ENCODE assay signal across 8 mouse cellular contexts in the genomic region with DNA sequence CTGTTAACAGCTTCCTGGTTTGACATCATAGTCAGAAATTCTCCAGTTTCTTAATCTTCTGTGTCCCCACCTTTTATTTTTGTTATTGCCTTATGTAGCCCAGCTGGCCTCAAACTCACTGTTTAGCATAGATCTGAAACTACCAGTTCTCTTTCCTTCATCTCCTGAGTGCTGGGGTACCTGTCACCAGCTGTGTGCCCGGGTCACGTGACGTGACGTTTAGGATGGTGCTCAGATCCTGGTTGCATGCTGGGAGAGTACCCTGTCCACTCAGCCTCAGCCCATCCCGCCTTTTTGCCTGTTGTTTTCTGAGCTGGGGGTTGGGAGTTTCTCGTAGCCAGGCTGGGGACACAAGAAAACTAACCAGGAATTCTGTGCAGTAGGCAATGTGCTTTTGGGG. TPM values are rescaled to one million over a fixed set of nuclear protein-coding genes. Genes with fewer than 3 reads are reported as not detected.
DNase-seq lines count a peak whose midpoint lies in the region; ATAC-seq and TF ChIP-seq lines count a peak whose summit lies in the region.

No protein-coding gene starts in this region.

- intact Hi-C loops in left cerebral cortex, postnatal 10 days (cut with DNase I): no loop called here

- peak; percentile 94 for DNase-seq in heart, adult 11 months
- DNase-seq in heart, postnatal 4 days: no peak
- no peak for DNase-seq in lung, postnatal 14 days
- no peak for DNase-seq in limb, embryonic 10.5 days (ENCODE audit: low spot score)
- DNase-seq in thymus, adult 18-20 months: peak; percentile 54 to 74
- DNase-seq in left cerebral cortex, postnatal 10 days (ENCODE audit: extremely low spot score in 1 of 2, low spot score in 2 of 2): no peak
- no peak for DNase-seq in midbrain, postnatal 0 days (ENCODE audit: low spot score)

- H3K4me3 ChIP-seq in lung, embryonic 15.5 days: no peak overlapping the region
- peak overlapping the region; percentile 2; the same call in 1 of the 2 replicates for H3K4me3 ChIP-seq in limb, embryonic 10.5 days
- no peak overlapping the region for H3K4me3 ChIP-seq in midbrain, postnatal 0 days (ENCODE audit: low read depth, low read length)

- TF ChIP-seq CTCF in midbrain, postnatal 0 days (IDR thresholded peaks at IDR 0.05): no peak

- no peaks in the 10 kb centered on the region for H3K36me3 ChIP-seq in lung, embryonic 15.5 days
- peaks cover 40% of the 10 kb centered on the region for H3K36me3 ChIP-seq in limb, embryonic 10.5 days
- H3K36me3 ChIP-seq in midbrain, postnatal 0 days (ENCODE audit: insufficient read depth, low read length): no peaks in the 10 kb centered on the region

- WGBS in lung, embryonic 15.5 days: 74% methylated on average over 6 of the region's 6 CpGs
- WGBS in limb, embryonic 10.5 days: 80% methylated on average over 6 of the region's 6 CpGs
- 85% methylated on average over 6 of the region's 6 CpGs for WGBS in midbrain, postnatal 0 days

- peak overlapping the region; percentile 72 for H3K27ac ChIP-seq in lung, embryonic 15.5 days
- peak overlapping the region; percentile 19; the same call in 1 of the 2 replicates for H3K27ac ChIP-seq in limb, embryonic 10.5 days
- no peak overlapping the region for H3K27ac ChIP-seq in midbrain, postnatal 0 days (ENCODE audit: low read depth, low read length)

- H3K9ac ChIP-seq in lung, embryonic 15.5 days: no peak overlapping the region
- H3K9ac ChIP-seq in midbrain, postnatal 0 days (replicated peaks; ENCODE audit: low read length, poor library complexity, severe bottlenecking): no peak overlapping the region; the same call in 1 of the 2 replicates

- H3K27me3 ChIP-seq in lung, embryonic 15.5 days: no peaks in the 10 kb centered on the region
- H3K27me3 ChIP-seq in limb, embryonic 10.5 days (ENCODE audit: low read depth, poor library complexity, severe bottlenecking): peaks cover 2% of the 10 kb centered on the region
- H3K27me3 ChIP-seq in midbrain, postnatal 0 days (ENCODE audit: insufficient read depth, low read length): no peaks in the 10 kb centered on the region

- H3K4me2 ChIP-seq in lung, embryonic 15.5 days: no peak overlapping the region
- H3K4me2 ChIP-seq in midbrain, postnatal 0 days (ENCODE audit: low read depth, low read length, poor library complexity, severe bottlenecking): no peak overlapping the region

- H3K4me1 ChIP-seq in lung, embryonic 15.5 days: peaks cover 62% of the 10 kb centered on the region
- peaks cover 66% of the 10 kb centered on the region for H3K4me1 ChIP-seq in limb, embryonic 10.5 days
- peaks cover 18% of the 10 kb centered on the region for H3K4me1 ChIP-seq in midbrain, postnatal 0 days (ENCODE audit: insufficient read depth, low read length)

- no peaks in the 10 kb centered on the region for H3K9me3 ChIP-seq in lung, embryonic 15.5 days
- H3K9me3 ChIP-seq in limb, embryonic 10.5 days (replicated peaks): no peaks in the 10 kb centered on the region
- no peaks in the 10 kb centered on the region for H3K9me3 ChIP-seq in midbrain, postnatal 0 days (ENCODE audit: low read length)

- no peak for ATAC-seq in lung, embryonic 15.5 days (ENCODE audit: borderline replicate concordance, extremely low read depth, low FRiP score, low TSS enrichment)
- no peak for ATAC-seq in midbrain, postnatal 0 days (ENCODE audit: low FRiP score)

RNA-seq across cellular contexts. Expression of gene Pip5k1c, which starts 4.5 kb away (rescaled TPM):
- total RNA-seq in heart, postnatal 4 days (2021): 10 to 100 TPM; 52.0 to 55.4 TPM
- polyA plus RNA-seq in lung, embryonic 15.5 days (2015; fragmentation: Nextera tagmentation; extraction: Ambion mirVana): 45.4 and 47.0 TPM in 2 replicates
- polyA plus RNA-seq in limb, embryonic 10.5 days (2016; fragmentation: Nextera tagmentation; extraction: Ambion mirVana): 67.0 and 71.3 TPM in 2 replicates
- total RNA-seq in left cerebral cortex, postnatal 10 days (2021): 100 to 1,000 TPM; 336 to 340 TPM
- 248 and 256 TPM in 2 replicates for total RNA-seq in midbrain, postnatal 0 days (2014; rRNA removed)
- 125 and 129 TPM in 2 replicates for polyA plus RNA-seq in midbrain, postnatal 0 days (2015; fragmentation: Nextera tagmentation; extraction: Ambion mirVana)

RNA-seq across cellular contexts. Expression of gene Tjp3, which starts 5.9 kb away (rescaled TPM):
- total RNA-seq in heart, postnatal 4 days (2021): under 1 TPM in 1 of 2 experiments, not detected in 1; 0.50 TPM
- polyA plus RNA-seq in lung, embryonic 15.5 days (2015; fragmentation: Nextera tagmentation; extraction: Ambion mirVana): 26.4 and 28.8 TPM in 2 replicates
- polyA plus RNA-seq in limb, embryonic 10.5 days (2016; fragmentation: Nextera tagmentation; extraction: Ambion mirVana): 4.7 and 5.1 TPM in 2 replicates
- under 1 TPM; 0.39 to 0.49 TPM for total RNA-seq in left cerebral cortex, postnatal 10 days (2021)
- 6.5 and 9.2 TPM in 2 replicates for total RNA-seq in midbrain, postnatal 0 days (2014; rRNA removed)
- 5.1 and 6.3 TPM in 2 replicates for polyA plus RNA-seq in midbrain, postnatal 0 days (2015; fragmentation: Nextera tagmentation; extraction: Ambion mirVana)

RNA-seq across cellular contexts. Expression of gene Cactin, which starts 23.7 kb away (rescaled TPM):
- total RNA-seq in heart, postnatal 4 days (2021): 10 to 100 TPM; 20.7 to 21.0 TPM
- polyA plus RNA-seq in lung, embryonic 15.5 days (2015; fragmentation: Nextera tagmentation; extraction: Ambion mirVana): 48.4 and 49.9 TPM in 2 replicates
- 62.5 and 67.7 TPM in 2 replicates for polyA plus RNA-seq in limb, embryonic 10.5 days (2016; fragmentation: Nextera tagmentation; extraction: Ambion mirVana)
- total RNA-seq in left cerebral cortex, postnatal 10 days (2021): 10 to 100 TPM; 26.4 to 26.7 TPM
- total RNA-seq in midbrain, postnatal 0 days (2014; rRNA removed): 19.5 and 22.7 TPM in 2 replicates
- 18.4 and 20.2 TPM in 2 replicates for polyA plus RNA-seq in midbrain, postnatal 0 days (2015; fragmentation: Nextera tagmentation; extraction: Ambion mirVana)

RNA-seq across cellular contexts. Expression of gene Apba3, which starts 30.5 kb away (rescaled TPM):
- total RNA-seq in heart, postnatal 4 days (2021): 10 to 100 TPM; 49.0 to 53.0 TPM
- polyA plus RNA-seq in lung, embryonic 15.5 days (2015; fragmentation: Nextera tagmentation; extraction: Ambion mirVana): 60.7 and 66.5 TPM in 2 replicates
- polyA plus RNA-seq in limb, embryonic 10.5 days (2016; fragmentation: Nextera tagmentation; extraction: Ambion mirVana): 56.5 and 57.6 TPM in 2 replicates
- 10 to 100 TPM; 23.7 to 32.6 TPM for total RNA-seq in left cerebral cortex, postnatal 10 days (2021)
- 45.0 and 64.8 TPM in 2 replicates for total RNA-seq in midbrain, postnatal 0 days (2014; rRNA removed)
- polyA plus RNA-seq in midbrain, postnatal 0 days (2015; fragmentation: Nextera tagmentation; extraction: Ambion mirVana): 25.0 and 25.2 TPM in 2 replicates

RNA-seq across cellular contexts. Expression of gene Mrpl54, which starts 30.5 kb away (rescaled TPM):
- 100 to 1,000 TPM; 118 to 125 TPM for total RNA-seq in heart, postnatal 4 days (2021)
- 208 and 225 TPM in 2 replicates for polyA plus RNA-seq in lung, embryonic 15.5 days (2015; fragmentation: Nextera tagmentation; extraction: Ambion mirVana)
- 234 and 258 TPM in 2 replicates for polyA plus RNA-seq in limb, embryonic 10.5 days (2016; fragmentation: Nextera tagmentation; extraction: Ambion mirVana)
- 10 to 100 TPM; 47.8 to 52.7 TPM for total RNA-seq in left cerebral cortex, postnatal 10 days (2021)
- 145 and 164 TPM in 2 replicates for total RNA-seq in midbrain, postnatal 0 days (2014; rRNA removed)
- 162 and 179 TPM in 2 replicates for polyA plus RNA-seq in midbrain, postnatal 0 days (2015; fragmentation: Nextera tagmentation; extraction: Ambion mirVana)

Comparison
In these comparisons a context has a peak if more than half of its experiments do, and no peak if none do; other contexts are left out.
1. DNase-seq: peak in heart, adult 11 months (single experiment) and thymus, adult 18-20 months (2 of 2); none in heart, postnatal 4 days (single experiment), lung, postnatal 14 days (single experiment), limb, embryonic 10.5 days (single experiment), left cerebral cortex, postnatal 10 days (0 of 2) and midbrain, postnatal 0 days (single experiment).